Mouse (Mus musculus): ENCODE data around the gene Wbp1l. TPM values are rescaled to one million over a fixed set of nuclear protein-coding genes. Genes with fewer than 3 reads are reported as not detected.
A peak's percentile ranks its signal among the peaks of the same experiment; 100 is the strongest.

Wbp1l gene
- polyA plus RNA-seq, 1 experiment from 2014 or later: 30.1 TPM

GRCm38 (mm10) chr19:46690387-46690786 is 91.5 kb downstream of the Wbp1l start:
- no peak overlapping the region for H3K27ac ChIP-seq (replicated peaks; ENCODE audit: low read depth, low read length)
- WGBS: 78% methylated on average over 11 of the region's 11 CpGs
- ATAC-seq (replicated peaks; ENCODE audit: insufficient number of reproducible peaks, low FRiP score, low TSS enrichment, low read depth): 0 out of 2 replicates have a peak, but pooled peaks have one; percentile 5

GRCm38 (mm10) chr19:46691078-46691477 is 92.2 kb downstream of the Wbp1l start:
- H3K27me3 ChIP-seq (ENCODE audit: control insufficient read depth, insufficient read depth, low read length): no peaks in the 10 kb centered on the region
- H3K4me2 ChIP-seq (ENCODE audit: low read depth, low read length): no peak overlapping the region
- no peak overlapping the region for H3K9ac ChIP-seq (replicated peaks; ENCODE audit: low read length)
- no peak for ATAC-seq (replicated peaks; ENCODE audit: insufficient number of reproducible peaks, low FRiP score, low TSS enrichment, low read depth)
- H3K4me1 ChIP-seq (ENCODE audit: control insufficient read depth, insufficient read depth, low read length): no peaks in the 10 kb centered on the region
- H3K9me3 ChIP-seq (replicated peaks; ENCODE audit: control insufficient read depth, low read length): no peaks in the 10 kb centered on the region
- DNase-seq (ENCODE audit: low spot score): no peak
- H3K4me3 ChIP-seq (ENCODE audit: low read depth, low read length): no peak overlapping the region
- WGBS: 86% methylated on average over 2 of the region's 2 CpGs
- H3K36me3 ChIP-seq (replicated peaks; ENCODE audit: control insufficient read depth, insufficient read depth, low read depth, low read length): no peaks in the 10 kb centered on the region
- H3K27ac ChIP-seq (replicated peaks; ENCODE audit: low read depth, low read length): no peak overlapping the region

More at GRCm38 (mm10) chr19:46690387-46690786, 91.5 kb downstream of the Wbp1l start:
- Histone ChIP-seq H3K27me3 (ENCODE audit: control insufficient read depth, insufficient read depth, low read length) (no peaks in the 10 kb centered on the region), H3K36me3 (replicated peaks; ENCODE audit: control insufficient read depth, insufficient read depth, low read depth, low read length) (no peaks in the 10 kb centered on the region), H3K4me2 (ENCODE audit: low read depth, low read length) (peak overlapping the region; percentile 42), H3K4me1 (ENCODE audit: control insufficient read depth, insufficient read depth, low read length) (no peaks in the 10 kb centered on the region), H3K9ac (replicated peaks; ENCODE audit: low read length) (peak overlapping the region; percentile 75), H3K4me3 (ENCODE audit: low read depth, low read length) (peak overlapping the region; percentile 56), H3K9me3 (replicated peaks; ENCODE audit: control insufficient read depth, low read length) (no peaks in the 10 kb centered on the region)
- DNase-seq (ENCODE audit: low spot score): no peak

GRCm38 (mm10) chr19:46693146-46693545 is 94.3 kb downstream of the Wbp1l start:
- Histone ChIP-seq H3K4me1 (ENCODE audit: control insufficient read depth, insufficient read depth, low read length) (no peaks in the 10 kb centered on the region), H3K9ac (replicated peaks; ENCODE audit: low read length) (no peak overlapping the region), H3K4me3 (ENCODE audit: low read depth, low read length) (no peak overlapping the region), H3K27ac (replicated peaks; ENCODE audit: low read depth, low read length) (no peak overlapping the region), H3K9me3 (replicated peaks; ENCODE audit: control insufficient read depth, low read length) (no peaks in the 10 kb centered on the region), H3K4me2 (ENCODE audit: low read depth, low read length) (no peak overlapping the region), H3K36me3 (replicated peaks; ENCODE audit: control insufficient read depth, insufficient read depth, low read depth, low read length) (no peaks in the 10 kb centered on the region), H3K27me3 (ENCODE audit: control insufficient read depth, insufficient read depth, low read length) (no peaks in the 10 kb centered on the region)
- DNase-seq (ENCODE audit: low spot score) (no peak), ATAC-seq (replicated peaks; ENCODE audit: insufficient number of reproducible peaks, low FRiP score, low TSS enrichment, low read depth) (no peak)
- WGBS: 82% methylated on average over 4 of the region's 4 CpGs

GRCm38 (mm10) chr19:46696482-46696881 is 97.6 kb downstream of the Wbp1l start:
- ATAC-seq (replicated peaks; ENCODE audit: insufficient number of reproducible peaks, low FRiP score, low TSS enrichment, low read depth) (no peak), DNase-seq (ENCODE audit: low spot score) (no peak)
- Histone ChIP-seq H3K4me1 (ENCODE audit: control insufficient read depth, insufficient read depth, low read length) (no peaks in the 10 kb centered on the region), H3K9me3 (replicated peaks; ENCODE audit: control insufficient read depth, low read length) (no peaks in the 10 kb centered on the region), H3K9ac (replicated peaks; ENCODE audit: low read length) (no peak overlapping the region), H3K4me2 (ENCODE audit: low read depth, low read length) (no peak overlapping the region), H3K4me3 (ENCODE audit: low read depth, low read length) (no peak overlapping the region), H3K36me3 (replicated peaks; ENCODE audit: control insufficient read depth, insufficient read depth, low read depth, low read length) (no peaks in the 10 kb centered on the region), H3K27ac (replicated peaks; ENCODE audit: low read depth, low read length) (no peak overlapping the region), H3K27me3 (ENCODE audit: control insufficient read depth, insufficient read depth, low read length) (no peaks in the 10 kb centered on the region)
- 93% methylated on average over 8 of the region's 8 CpGs for WGBS

GRCm38 (mm10) chr19:46696943-46697342 is 98.1 kb downstream of the Wbp1l start:
- Histone ChIP-seq H3K4me1 (ENCODE audit: control insufficient read depth, insufficient read depth, low read length) (no peaks in the 10 kb centered on the region), H3K27ac (replicated peaks; ENCODE audit: low read depth, low read length) (no peak overlapping the region), H3K27me3 (ENCODE audit: control insufficient read depth, insufficient read depth, low read length) (no peaks in the 10 kb centered on the region), H3K4me2 (ENCODE audit: low read depth, low read length) (no peak overlapping the region), H3K36me3 (replicated peaks; ENCODE audit: control insufficient read depth, insufficient read depth, low read depth, low read length) (no peaks in the 10 kb centered on the region), H3K9ac (replicated peaks; ENCODE audit: low read length) (no peak overlapping the region), H3K4me3 (ENCODE audit: low read depth, low read length) (no peak overlapping the region), H3K9me3 (replicated peaks; ENCODE audit: control insufficient read depth, low read length) (no peaks in the 10 kb centered on the region)
- no peak for ATAC-seq (replicated peaks; ENCODE audit: insufficient number of reproducible peaks, low FRiP score, low TSS enrichment, low read depth)
- DNase-seq (ENCODE audit: low spot score): no peak
- WGBS: 90% methylated on average over 7 of the region's 7 CpGs

- Histone ChIP-seq H3K27ac (replicated peaks; ENCODE audit: low read depth, low read length) (no peak overlapping the region), H3K4me3 (ENCODE audit: low read depth, low read length) (no peak overlapping the region), H3K4me2 (ENCODE audit: low read depth, low read length) (no peak overlapping the region), H3K4me1 (ENCODE audit: control insufficient read depth, insufficient read depth, low read length) (no peaks in the 10 kb centered on the region), H3K36me3 (replicated peaks; ENCODE audit: control insufficient read depth, insufficient read depth, low read depth, low read length) (no peaks in the 10 kb centered on the region), H3K27me3 (ENCODE audit: control insufficient read depth, insufficient read depth, low read length) (no peaks in the 10 kb centered on the region), H3K9me3 (replicated peaks; ENCODE audit: control insufficient read depth, low read length) (no peaks in the 10 kb centered on the region), H3K9ac (replicated peaks; ENCODE audit: low read length) (no peak overlapping the region)
- ATAC-seq (replicated peaks; ENCODE audit: insufficient number of reproducible peaks, low FRiP score, low TSS enrichment, low read depth) (no peak), DNase-seq (ENCODE audit: low spot score) (no peak)
- WGBS: 49% methylated on average over 19 of the region's 19 CpGs
Measured at GRCm38 (mm10) chr19:46697840-46698517, 99.1 kb downstream of the Wbp1l start.

GRCm38 (mm10) chr19:46699011-46699481 is 100.2 kb downstream of the Wbp1l start:
- Histone ChIP-seq H3K4me2 (ENCODE audit: low read depth, low read length) (no peak overlapping the region), H3K4me1 (ENCODE audit: control insufficient read depth, insufficient read depth, low read length) (no peaks in the 10 kb centered on the region), H3K27ac (replicated peaks; ENCODE audit: low read depth, low read length) (no peak overlapping the region), H3K9ac (replicated peaks; ENCODE audit: low read length) (no peak overlapping the region), H3K4me3 (ENCODE audit: low read depth, low read length) (no peak overlapping the region), H3K9me3 (replicated peaks; ENCODE audit: control insufficient read depth, low read length) (no peaks in the 10 kb centered on the region), H3K27me3 (ENCODE audit: control insufficient read depth, insufficient read depth, low read length) (no peaks in the 10 kb centered on the region), H3K36me3 (replicated peaks; ENCODE audit: control insufficient read depth, insufficient read depth, low read depth, low read length) (no peaks in the 10 kb centered on the region)
- ATAC-seq (replicated peaks; ENCODE audit: insufficient number of reproducible peaks, low FRiP score, low TSS enrichment, low read depth) (no peak), DNase-seq (ENCODE audit: low spot score) (no peak)
- 79% methylated on average over 10 of the region's 10 CpGs for WGBS

GRCm38 (mm10) chr19:46701156-46701555 is 102.3 kb downstream of the Wbp1l start:
- DNase-seq (ENCODE audit: low spot score) (no peak), ATAC-seq (replicated peaks; ENCODE audit: insufficient number of reproducible peaks, low FRiP score, low TSS enrichment, low read depth) (no peak)
- H3K27ac ChIP-seq (replicated peaks; ENCODE audit: low read depth, low read length): no peak overlapping the region
- H3K4me2 ChIP-seq (ENCODE audit: low read depth, low read length): no peak overlapping the region
- no peaks in the 10 kb centered on the region for H3K27me3 ChIP-seq (ENCODE audit: control insufficient read depth, insufficient read depth, low read length)
- H3K4me3 ChIP-seq (ENCODE audit: low read depth, low read length): no peak overlapping the region
- 83% methylated on average over 9 of the region's 9 CpGs for WGBS
- no peaks in the 10 kb centered on the region for H3K9me3 ChIP-seq (replicated peaks; ENCODE audit: control insufficient read depth, low read length)
- H3K9ac ChIP-seq (replicated peaks; ENCODE audit: low read length): no peak overlapping the region
- no peaks in the 10 kb centered on the region for H3K4me1 ChIP-seq (ENCODE audit: control insufficient read depth, insufficient read depth, low read length)
- H3K36me3 ChIP-seq (replicated peaks; ENCODE audit: control insufficient read depth, insufficient read depth, low read depth, low read length): no peaks in the 10 kb centered on the region
